Mouse (Mus musculus) WW6 (cell line): ENCODE results near the gene Foxi1.
A peak's percentile ranks its signal among the peaks of the same experiment; 100 is the strongest.
"Not testable (repeated sequence)": the region's sequence is repeated elsewhere in the genome, so short reads cannot be mapped to it uniquely, and the experiment has no call there.

Experiments used
- DNase-seq: peaks from one replicate; pipeline ENCODE4 v3.0.0-alpha.2; 2013; ENCODE audit warnings: low read depth, low spot score

Foxi1 gene

GRCm38 (mm10) chr11:34207989-34208388, at the start of gene Foxi1:
Foxi1 (minus strand) TSS chr11:34208089.
- DNase-seq, result no peak

- no peak for DNase-seq
Observed at GRCm38 (mm10) chr11:34242979-34243378, 35.1 kb upstream of the Foxi1 start.

- no peak for DNase-seq
Observed at GRCm38 (mm10) chr11:34240252-34240651, 32.4 kb upstream of the Foxi1 start.

GRCm38 (mm10) chr11:34239691-34240090, 31.8 kb upstream of the Foxi1 start:
- DNase-seq, result no peak

- no peak for DNase-seq
Observed at GRCm38 (mm10) chr11:34236885-34237284, 29.0 kb upstream of the Foxi1 start.

- peak; percentile 48 for DNase-seq
Observed at GRCm38 (mm10) chr11:34236091-34236759, 28.3 kb upstream of the Foxi1 start.

- peak; percentile 64 for DNase-seq
Observed at GRCm38 (mm10) chr11:34228758-34229364, 21.0 kb upstream of the Foxi1 start.

- no peak for DNase-seq
Observed at GRCm38 (mm10) chr11:34227180-34227579, 19.3 kb upstream of the Foxi1 start.

- not testable (repeated sequence) for DNase-seq
Observed at GRCm38 (mm10) chr11:34220596-34220995, 12.7 kb upstream of the Foxi1 start.

- DNase-seq, result no peak
Observed at GRCm38 (mm10) chr11:34212853-34213252, 5.0 kb upstream of the Foxi1 start.

- DNase-seq, result no peak
Observed at GRCm38 (mm10) chr11:34202769-34203168, 5.1 kb downstream of the Foxi1 start.

GRCm38 (mm10) chr11:34195142-34195541, 12.7 kb downstream of the Foxi1 start:
- no peak for DNase-seq

GRCm38 (mm10) chr11:34194158-34194941, 13.5 kb downstream of the Foxi1 start:
- DNase-seq, result no peak

- DNase-seq, result no peak
Observed at GRCm38 (mm10) chr11:34193658-34194057, 14.2 kb downstream of the Foxi1 start.

- no peak for DNase-seq
Observed at GRCm38 (mm10) chr11:34184266-34184665, 23.6 kb downstream of the Foxi1 start.

GRCm38 (mm10) chr11:34181214-34182117, 26.4 kb downstream of the Foxi1 start:
- no peak for DNase-seq

GRCm38 (mm10) chr11:34178752-34179151, 29.1 kb downstream of the Foxi1 start:
- DNase-seq, result no peak

GRCm38 (mm10) chr11:34176371-34176770, 31.5 kb downstream of the Foxi1 start:
- DNase-seq, result no peak

GRCm38 (mm10) chr11:34171221-34171620, 36.7 kb downstream of the Foxi1 start:
- no peak for DNase-seq

GRCm38 (mm10) chr11:34169464-34169894, 38.4 kb downstream of the Foxi1 start:
- no peak for DNase-seq

GRCm38 (mm10) chr11:34166392-34166791, 41.5 kb downstream of the Foxi1 start:
- DNase-seq, result no peak
